Mouse (Mus musculus) kidney, adult 2 months (tissue): Measurements from ENCODE around the gene Fbxo28. TPM values are rescaled to one million over a fixed set of nuclear protein-coding genes. Genes with fewer than 3 reads are reported as not detected.

Experiments
- DNase-seq: peaks from one replicate; pipeline ENCODE4 v3.0.0; 2021
- H3K27ac ChIP-seq: fragments of 200-500 bp; 2 replicates; pipeline ENCODE4 v1.5.1; 2012; ENCODE audit warnings: low read depth, low read length, control low read depth, inconsistent platforms; ENCODE audit not compliant: insufficient read depth
- H3K27me3 ChIP-seq: fragments of 200-500 bp; replicated peaks from 2 replicates; pipeline ENCODE4 v1.6.1; 2012; ENCODE audit warnings: mild to moderate bottlenecking, moderate library complexity, low read length, inconsistent platforms; ENCODE audit not compliant: control insufficient read depth, insufficient read depth
- H3K36me3 ChIP-seq: fragments of 200-500 bp; 2 replicates; pipeline ENCODE4 v1.6.1; 2012; ENCODE audit warnings: mild to moderate bottlenecking, moderate library complexity, low read length, inconsistent platforms; ENCODE audit not compliant: control insufficient read depth, insufficient read depth
- H3K4me1 ChIP-seq: fragments of 200-500 bp; 2 replicates; pipeline ENCODE4 v1.6.1; 2011; ENCODE audit warnings: low read length; ENCODE audit not compliant: control insufficient read depth, insufficient read depth
- H3K4me3 ChIP-seq: fragments of 200-500 bp; 2 replicates; pipeline ENCODE4 v1.5.1; 2011; ENCODE audit warnings: mild to moderate bottlenecking, low read depth, low read length, control low read depth; ENCODE audit not compliant: insufficient read depth
- CTCF ChIP-seq: fragments of 200-500 bp; conservative IDR thresholded peaks from 2 replicates; pipeline ENCODE4 v1.5.1; 2011; ENCODE audit warnings: low read depth, mild to moderate bottlenecking, control low read depth, low read length, moderate library complexity, mixed read lengths; ENCODE audit not compliant: insufficient read depth, insufficient read length
- POLR2A ChIP-seq: fragments of 200-500 bp; IDR thresholded peaks from one replicate; pipeline ENCODE4 v1.6.1; 2011; ENCODE audit warnings: low read depth, low read length, control low read depth
- WGBS: fragments of 180-500 bp; shearing (Covaris S2); methylation state at CpG from one replicate; pipeline ENCODE4 v1.1.7; 2018; 5-methylcytosine and 5-hydroxymethylcytosine counted together
- polyA plus RNA-seq: library from polyadenylated mRNA; depleted of rRNA; stranded (reverse); fragments of >200 nt; gene quantifications from 2 replicates; pipeline ENCODE4 v1.2.3, GENCODE M21; 2012

The Fbxo28 gene
- polyA plus RNA-seq, 1 experiment = 11.0 TPM

DNA sequence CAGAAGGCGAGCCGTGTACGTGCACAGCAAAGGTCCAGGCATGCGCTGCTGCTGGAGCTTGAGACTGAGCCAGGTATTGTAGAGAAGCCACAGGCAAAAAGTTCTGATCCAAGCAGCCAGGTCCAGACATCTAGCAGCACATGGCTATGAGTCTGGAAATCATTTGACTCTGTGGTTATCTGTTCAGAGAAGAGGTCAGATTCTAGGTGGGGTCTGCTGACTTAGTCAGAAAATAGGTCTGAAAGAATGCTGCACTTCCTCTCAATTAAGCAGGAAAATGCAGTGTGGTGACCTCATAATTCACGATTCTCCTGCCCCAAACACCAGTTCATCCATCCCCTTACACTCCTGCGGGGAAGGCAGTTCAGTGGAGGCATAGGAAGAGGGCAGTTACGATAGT lies 26.9 kb upstream of the Fbxo28 start:
- Histone ChIP-seq H3K36me3 (no peaks in the 10 kb centered on the region), H3K27me3 (no peaks in the 10 kb centered on the region), H3K4me3 (no peak overlapping the region), H3K4me1 (peaks cover 3% of the 10 kb centered on the region; the same call in 1 of the 2 replicates), H3K27ac (no peak overlapping the region)
- TF ChIP-seq CTCF = no peak
- no peak for TF ChIP-seq POLR2A
- WGBS = 55% methylated on average over 7 of the region's 7 CpGs
- DNase-seq = no peak

- Histone ChIP-seq H3K4me1 (peaks cover 3% of the 10 kb centered on the region; the same call in 1 of the 2 replicates), H3K27ac (no peak overlapping the region), H3K4me3 (no peak overlapping the region), H3K27me3 (no peaks in the 10 kb centered on the region), H3K36me3 (no peaks in the 10 kb centered on the region)
- WGBS = 41% methylated on average over 12 of the region's 12 CpGs
- no peak for DNase-seq
- TF ChIP-seq POLR2A (no peak), CTCF (no peak)
Measured at GRCm38 (mm10) chr1:182363683-182364404, 22.4 kb upstream of the Fbxo28 start.

DNA sequence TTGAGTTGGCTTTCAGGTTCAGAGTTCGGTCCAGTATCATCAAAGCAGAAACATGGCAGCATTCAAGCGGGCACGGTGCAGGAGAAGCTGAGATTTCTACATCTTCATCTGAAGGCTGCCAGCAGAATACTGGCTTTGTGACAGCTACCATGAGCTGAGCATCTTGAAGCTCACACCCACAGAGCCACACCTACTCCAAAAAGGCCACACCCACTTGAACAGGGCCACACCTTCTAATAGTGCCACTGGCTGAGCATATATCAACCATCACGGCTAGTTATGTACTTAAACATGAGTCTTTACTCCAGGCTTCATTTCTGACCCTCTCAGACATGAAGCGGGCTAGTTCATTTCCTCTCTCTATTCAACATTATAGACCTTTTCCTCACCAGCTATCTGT lies 21.3 kb upstream of the Fbxo28 start:
- no peak overlapping the region for H3K4me3 ChIP-seq
- no peak for TF ChIP-seq CTCF
- no peak for TF ChIP-seq POLR2A
- DNase-seq = no peak
- H3K4me1 ChIP-seq = peaks cover 3% of the 10 kb centered on the region; the same call in 1 of the 2 replicates
- WGBS = 93% methylated on average over 5 of the region's 5 CpGs
- H3K27me3 ChIP-seq = no peaks in the 10 kb centered on the region
- no peaks in the 10 kb centered on the region for H3K36me3 ChIP-seq
- no peak overlapping the region for H3K27ac ChIP-seq

GRCm38 (mm10) chr1:182358133-182358532 lies 16.7 kb upstream of the Fbxo28 start:
- no peaks in the 10 kb centered on the region for H3K4me1 ChIP-seq
- H3K27ac ChIP-seq = no peak overlapping the region
- no peaks in the 10 kb centered on the region for H3K27me3 ChIP-seq
- no peaks in the 10 kb centered on the region for H3K36me3 ChIP-seq
- TF ChIP-seq POLR2A (no peak), CTCF (no peak)
- WGBS = 64% methylated on average over 1 of the region's 1 CpGs
- no peak for DNase-seq
- no peak overlapping the region for H3K4me3 ChIP-seq

GRCm38 (mm10) chr1:182354504-182355147 lies 13.2 kb upstream of the Fbxo28 start:
- no peak overlapping the region for H3K27ac ChIP-seq
- no peaks in the 10 kb centered on the region for H3K27me3 ChIP-seq
- DNase-seq = no peak
- no peaks in the 10 kb centered on the region for H3K4me1 ChIP-seq
- no peak overlapping the region for H3K4me3 ChIP-seq
- WGBS = 82% methylated on average over 11 of the region's 11 CpGs
- TF ChIP-seq POLR2A (no peak), CTCF (no peak)
- no peaks in the 10 kb centered on the region for H3K36me3 ChIP-seq

GRCm38 (mm10) chr1:182349557-182349956 lies 8.1 kb upstream of the Fbxo28 start:
- Histone ChIP-seq H3K4me1 (no peaks in the 10 kb centered on the region), H3K27ac (no peak overlapping the region), H3K36me3 (no peaks in the 10 kb centered on the region), H3K4me3 (no peak overlapping the region), H3K27me3 (no peaks in the 10 kb centered on the region)
- 70% methylated on average over 6 of the region's 6 CpGs for WGBS
- no peak for TF ChIP-seq CTCF
- no peak for TF ChIP-seq POLR2A
- DNase-seq = no peak

DNA sequence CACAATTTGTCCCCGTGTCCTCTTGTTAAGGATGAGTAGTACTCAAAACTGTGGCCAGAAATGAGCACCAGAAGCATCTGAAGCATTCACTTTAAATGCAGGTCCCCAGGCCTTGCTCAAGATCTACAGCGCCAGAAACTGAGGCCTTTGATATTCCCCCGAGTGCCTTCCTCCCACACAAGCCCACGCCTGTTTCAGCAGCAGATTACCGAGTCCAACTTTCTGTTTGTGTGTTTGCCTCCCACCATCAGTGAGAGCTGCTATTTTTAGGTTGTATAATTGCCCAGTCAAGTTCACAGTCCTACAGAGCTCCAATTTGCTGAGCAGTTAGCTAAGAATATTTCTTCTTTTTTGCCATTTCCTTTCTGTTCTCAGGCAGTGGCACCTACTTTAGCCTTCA lies 5.1 kb upstream of the Fbxo28 start:
- WGBS = 54% methylated on average over 5 of the region's 5 CpGs
- Histone ChIP-seq H3K4me1 (0 out of 2 replicates have a peak, but pooled peaks cover 3% of the 10 kb centered on the region), H3K36me3 (no peaks in the 10 kb centered on the region), H3K27ac (no peak overlapping the region), H3K4me3 (no peak overlapping the region), H3K27me3 (no peaks in the 10 kb centered on the region)
- DNase-seq = no peak
- TF ChIP-seq CTCF (no peak), POLR2A (no peak)
